Mouse (Mus musculus) stomach, postnatal 0 days (tissue): ENCODE measurements around the gene Serac1.

ENCODE experiments used
- CTCF ChIP-seq: IDR thresholded peaks from 2 replicates; pipeline ENCODE4 v1.5.1; 2016; ENCODE audit warnings: antibody characterized with exemption, low read depth, mild to moderate bottlenecking, moderate library complexity
- EP300 ChIP-seq: optimal IDR thresholded peaks from 2 replicates; pipeline ENCODE3; 2016; ENCODE audit warnings: antibody characterized with exemption

DNA sequence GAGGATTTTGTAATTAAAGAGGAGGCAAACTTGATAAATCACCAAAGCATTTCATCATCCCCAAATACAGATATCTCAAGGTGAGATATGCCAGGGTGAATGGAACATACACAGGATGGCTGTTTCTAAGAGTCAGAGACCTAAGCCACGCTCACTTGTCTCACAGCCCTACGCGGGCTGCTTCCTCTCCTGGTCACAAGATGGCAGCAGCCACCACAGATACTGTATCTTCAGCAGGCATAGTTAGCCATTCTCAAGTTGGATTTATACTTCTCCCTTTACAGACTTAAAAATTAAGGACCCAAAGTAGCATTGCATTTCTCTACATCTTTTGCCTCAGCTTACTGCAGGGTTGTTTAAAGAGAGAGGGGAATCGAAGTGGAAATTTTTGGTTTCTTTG is 18.3 kb upstream of the Serac1 start:
- TF ChIP-seq EP300 (no peak), CTCF (peak; percentile 91)
